Comparison of ENCODE assay signal across 8 mouse cellular contexts in the genomic region with DNA sequence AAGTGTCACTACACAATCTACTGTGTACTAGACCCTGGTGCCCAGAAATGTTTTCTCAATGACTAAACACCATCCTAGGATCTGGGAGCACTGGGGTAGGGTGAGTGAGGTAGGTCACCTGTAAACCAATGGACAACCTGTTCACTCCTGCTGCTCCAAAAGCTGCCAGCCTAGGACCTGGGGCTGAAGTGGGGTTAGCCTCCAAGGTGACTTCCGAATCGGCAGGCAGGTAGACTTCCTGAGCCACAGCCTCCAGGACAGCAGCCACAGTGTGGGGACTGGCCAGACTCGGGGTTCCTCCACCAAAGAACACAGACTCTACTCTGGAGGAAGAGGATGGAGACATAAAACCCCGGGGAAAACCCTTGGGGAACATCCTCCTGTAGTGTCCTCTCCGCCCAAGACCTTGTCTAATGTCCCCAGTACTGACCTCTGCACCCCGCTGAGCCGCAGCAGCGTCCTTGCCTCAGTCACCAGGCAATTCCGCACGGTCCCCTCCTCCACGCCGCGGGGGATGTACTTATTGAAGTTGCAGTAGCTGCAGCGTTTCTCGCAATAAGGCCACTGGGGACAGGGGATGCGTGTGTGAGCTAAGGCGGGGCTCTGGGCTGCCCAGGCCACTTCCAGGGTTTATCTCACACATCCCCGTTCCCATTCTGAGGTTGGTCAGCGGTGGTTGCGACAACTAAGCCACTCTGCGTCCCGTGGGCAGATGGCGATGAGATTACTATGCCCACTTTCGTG. TPM values are rescaled to one million over a fixed set of nuclear protein-coding genes. Genes with fewer than 3 reads are reported as not detected.
DNase-seq lines count a peak whose midpoint lies in the region; ATAC-seq and TF ChIP-seq lines count a peak whose summit lies in the region.

No protein-coding gene starts in this region.

- peak overlapping the region; percentile 77 for H3K4me3 ChIP-seq in kidney, adult 2 months (ENCODE audit: insufficient read depth, low read depth, low read length)
- H3K4me3 ChIP-seq in liver, embryonic 16.5 days (ENCODE audit: low read depth, low read length) = peak overlapping the region; percentile 73
- peak overlapping the region; percentile 48 for H3K4me3 ChIP-seq in neural tube, embryonic 11.5 days (ENCODE audit: low read depth, low read length)

- H3K27me3 ChIP-seq in kidney, adult 2 months (replicated peaks; ENCODE audit: control insufficient read depth, insufficient read depth, low read length) = no peaks in the 10 kb centered on the region
- no peaks in the 10 kb centered on the region for H3K27me3 ChIP-seq in liver, embryonic 16.5 days (ENCODE audit: control insufficient read depth, insufficient read depth, low read depth, low read length)
- H3K27me3 ChIP-seq in neural tube, embryonic 11.5 days (ENCODE audit: control insufficient read depth, insufficient read depth, low read length) = no peaks in the 10 kb centered on the region

- H3K27ac ChIP-seq in kidney, adult 2 months (ENCODE audit: insufficient read depth, low read depth, low read length) = peak overlapping the region; percentile 90
- H3K27ac ChIP-seq in liver, embryonic 16.5 days (ENCODE audit: low read length) = no peak overlapping the region
- no peak overlapping the region for H3K27ac ChIP-seq in neural tube, embryonic 11.5 days (ENCODE audit: low read depth, low read length)

- peak overlapping the region; percentile 71 for H3K9ac ChIP-seq in liver, embryonic 16.5 days (ENCODE audit: low read depth, low read length)
- peak overlapping the region; percentile 70 for H3K9ac ChIP-seq in neural tube, embryonic 11.5 days (ENCODE audit: low read length)

- TF ChIP-seq POLR2A in kidney, adult 2 months (IDR thresholded peaks at IDR 0.05; ENCODE audit: low read depth, low read length) = no peak

- no peak for TF ChIP-seq CTCF in kidney, adult 2 months (conservative IDR thresholded peaks at IDR 0.05; ENCODE audit: insufficient read depth, insufficient read length, low read depth, low read length)

- peak overlapping the region; percentile 78 for H3K4me2 ChIP-seq in liver, embryonic 16.5 days (ENCODE audit: low read depth, low read length)
- peak overlapping the region; percentile 73 for H3K4me2 ChIP-seq in neural tube, embryonic 11.5 days (ENCODE audit: low read depth)

- DNase-seq in spleen, adult 18-20 months = peak; percentile 20 to 41
- no peak for DNase-seq in spleen, postnatal 14 days (ENCODE audit: low spot score in 2 of 2)
- DNase-seq in cerebellum, postnatal 10 days = peak; percentile 78 to 79
- peak; percentile 34 for DNase-seq in gastrocnemius, postnatal 25 days
- DNase-seq in kidney, adult 2 months = peak; percentile 51
- peak; percentile 46 for DNase-seq in neural tube, embryonic 11.5 days (ENCODE audit: low spot score)
- peak; percentile 44 for DNase-seq in thymus, postnatal 14 days

- H3K36me3 ChIP-seq in kidney, adult 2 months (ENCODE audit: control insufficient read depth, insufficient read depth, low read length) = no peaks in the 10 kb centered on the region
- no peaks in the 10 kb centered on the region for H3K36me3 ChIP-seq in liver, embryonic 16.5 days (ENCODE audit: control insufficient read depth, insufficient read depth)
- no peaks in the 10 kb centered on the region for H3K36me3 ChIP-seq in neural tube, embryonic 11.5 days (ENCODE audit: control insufficient read depth, insufficient read depth, low read length)

- no peak; the same call in 1 of the 2 replicates for ATAC-seq in liver, embryonic 16.5 days (ENCODE audit: low read depth)
- ATAC-seq in neural tube, embryonic 11.5 days (ENCODE audit: insufficient read depth, low FRiP score, low TSS enrichment) = 0 out of 2 replicates have a peak, but pooled peaks have one; percentile 1

- H3K9me3 ChIP-seq in liver, embryonic 16.5 days (replicated peaks; ENCODE audit: control insufficient read depth, low read length) = no peaks in the 10 kb centered on the region
- no peaks in the 10 kb centered on the region for H3K9me3 ChIP-seq in neural tube, embryonic 11.5 days (ENCODE audit: control insufficient read depth, low read length)

- H3K4me1 ChIP-seq in kidney, adult 2 months (ENCODE audit: control insufficient read depth, insufficient read depth, low read length) = no peaks in the 10 kb centered on the region
- H3K4me1 ChIP-seq in liver, embryonic 16.5 days (ENCODE audit: control insufficient read depth, low read depth, low read length) = peaks cover 4% of the 10 kb centered on the region
- H3K4me1 ChIP-seq in neural tube, embryonic 11.5 days (ENCODE audit: control insufficient read depth, insufficient read depth, low read length) = peaks cover 6% of the 10 kb centered on the region

- WGBS in kidney, adult 2 months = 7% methylated on average over 24 of the region's 24 CpGs
- WGBS in liver, embryonic 16.5 days (ENCODE audit: insufficient replicate concordance) = 8% methylated on average over 24 of the region's 24 CpGs
- WGBS in neural tube, embryonic 11.5 days = 13% methylated on average over 24 of the region's 24 CpGs

RNA-seq across cellular contexts. Expression of gene Rsad1, which starts 0.8 kb away (rescaled TPM):
- 1 to 10 TPM; 2.6 to 4.1 TPM for total RNA-seq in gastrocnemius, postnatal 25 days (2021)
- 8.6 and 10.1 TPM in 2 replicates for polyA plus RNA-seq in kidney, adult 2 months (2012; rRNA removed)
- 1.0 and 1.3 TPM in 2 replicates for polyA plus RNA-seq in liver, embryonic 16.5 days (2015; fragmentation: Nextera tagmentation; extraction: Ambion mirVana)
- 2.8 and 3.4 TPM in 2 replicates for polyA plus RNA-seq in neural tube, embryonic 11.5 days (2014; fragmentation: Nextera tagmentation; extraction: Ambion mirVana)

RNA-seq across cellular contexts. Expression of gene Chad, which starts 16.6 kb away (rescaled TPM):
- total RNA-seq in gastrocnemius, postnatal 25 days (2021) = 10 to 100 TPM in 1 of 2 experiments, 1 to 10 TPM in 1; 5.4 to 17.5 TPM
- polyA plus RNA-seq in kidney, adult 2 months (2012; rRNA removed) = 0.10 and 0.22 TPM in 2 replicates
- polyA plus RNA-seq in liver, embryonic 16.5 days (2015; fragmentation: Nextera tagmentation; extraction: Ambion mirVana) = 0.05 and 0.08 TPM in 2 replicates
- 0.42 and 0.53 TPM in 2 replicates for polyA plus RNA-seq in neural tube, embryonic 11.5 days (2014; fragmentation: Nextera tagmentation; extraction: Ambion mirVana)

RNA-seq across cellular contexts. Expression of gene Mycbpap, which starts 26.7 kb away (rescaled TPM):
- not detected for total RNA-seq in gastrocnemius, postnatal 25 days (2021)
- 5.0 TPM in 2 replicates for polyA plus RNA-seq in kidney, adult 2 months (2012; rRNA removed)
- polyA plus RNA-seq in liver, embryonic 16.5 days (2015; fragmentation: Nextera tagmentation; extraction: Ambion mirVana) = 0.30 TPM in 1 of 2 replicates, not detected in the other
- polyA plus RNA-seq in neural tube, embryonic 11.5 days (2014; fragmentation: Nextera tagmentation; extraction: Ambion mirVana) = 1.4 and 3.2 TPM in 2 replicates

RNA-seq across cellular contexts. Expression of gene Epn3, which starts 48.4 kb away (rescaled TPM):
- under 1 TPM; 0.08 to 0.43 TPM for total RNA-seq in gastrocnemius, postnatal 25 days (2021)
- polyA plus RNA-seq in kidney, adult 2 months (2012; rRNA removed) = 35.6 and 36.4 TPM in 2 replicates
- 0.08 TPM in 1 of 2 replicates, not detected in the other for polyA plus RNA-seq in liver, embryonic 16.5 days (2015; fragmentation: Nextera tagmentation; extraction: Ambion mirVana)
- polyA plus RNA-seq in neural tube, embryonic 11.5 days (2014; fragmentation: Nextera tagmentation; extraction: Ambion mirVana) = 0.68 and 0.72 TPM in 2 replicates

RNA-seq across cellular contexts. Expression of gene Acsf2, which starts 53.5 kb away (rescaled TPM):
- 1 to 10 TPM; 1.6 to 3.3 TPM for total RNA-seq in gastrocnemius, postnatal 25 days (2021)
- polyA plus RNA-seq in kidney, adult 2 months (2012; rRNA removed) = 29.6 and 36.2 TPM in 2 replicates
- 1.4 and 1.5 TPM in 2 replicates for polyA plus RNA-seq in liver, embryonic 16.5 days (2015; fragmentation: Nextera tagmentation; extraction: Ambion mirVana)
- 6.3 and 6.5 TPM in 2 replicates for polyA plus RNA-seq in neural tube, embryonic 11.5 days (2014; fragmentation: Nextera tagmentation; extraction: Ambion mirVana)

Comparison
In these comparisons a context has a peak if more than half of its experiments do, and no peak if none do; other contexts are left out.
1. DNase-seq: peak in spleen, adult 18-20 months (2 of 2), cerebellum, postnatal 10 days (2 of 2), gastrocnemius, postnatal 25 days (single experiment), kidney, adult 2 months (single experiment), neural tube, embryonic 11.5 days (single experiment) and thymus, postnatal 14 days (single experiment); none in spleen, postnatal 14 days (0 of 2).
2. Peak in every context shown above with its lines, with median percentiles within 50 percentile points of each other: H3K4me3 ChIP-seq.